Mouse (Mus musculus) ZHBTc4 (cell line): ENCODE measurements around the gene D630045J12Rik.

Experiments used
- DNase-seq: peaks from one replicate; pipeline ENCODE4 v3.0.0-alpha.2; 2011; ENCODE audit warnings: low read depth, low spot score

D630045J12Rik gene

GRCm38 (mm10) chr6:38242833-38243232, 11.0 kb downstream of the D630045J12Rik start:
- no peak for DNase-seq

DNA sequence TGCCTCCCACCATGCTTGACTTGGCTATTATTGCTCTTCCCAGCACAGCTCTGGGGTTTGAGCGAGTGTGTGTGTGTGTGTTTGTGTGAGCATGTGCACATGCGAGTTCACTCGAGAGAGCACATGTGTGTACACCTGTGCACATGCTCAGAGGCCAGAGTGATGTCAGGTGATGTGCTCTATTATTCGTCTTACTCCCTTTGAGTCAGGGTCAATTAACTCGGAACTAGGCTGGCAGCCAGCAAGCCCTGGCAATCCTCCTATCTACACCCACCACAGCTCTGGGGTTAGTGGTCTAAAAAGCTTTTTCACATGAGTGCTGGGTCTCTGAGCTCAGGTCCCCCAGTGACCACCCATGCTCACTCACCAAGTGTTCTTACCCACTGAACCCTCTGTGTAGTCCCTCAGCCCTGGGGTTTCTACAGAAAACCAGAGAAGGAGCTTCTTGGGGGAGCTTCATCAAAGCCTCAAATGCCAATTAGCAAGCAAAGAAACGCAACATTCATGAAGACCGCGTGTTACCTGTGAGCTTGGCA, 11.4 kb downstream of the D630045J12Rik start:
- no peak for DNase-seq

DNA sequence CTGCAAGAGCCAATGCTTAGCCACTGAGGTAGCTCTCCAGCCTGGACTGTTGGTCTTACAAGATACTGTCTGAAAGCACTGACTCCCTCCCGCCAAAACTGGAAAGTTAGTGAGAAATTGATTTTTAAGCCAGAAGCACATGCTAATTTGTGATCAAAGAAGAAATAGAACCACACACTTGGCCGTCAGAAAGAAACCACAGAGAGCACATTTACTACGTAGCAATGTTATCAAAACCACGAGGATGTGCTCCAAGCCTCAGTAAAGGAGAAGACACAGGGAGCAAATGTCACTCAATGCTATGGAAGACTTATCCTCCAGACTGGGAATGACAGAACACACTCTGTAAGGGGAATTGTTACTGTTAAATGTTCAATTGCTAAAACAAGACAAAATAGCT, 12.3 kb downstream of the D630045J12Rik start:
- DNase-seq, result no peak

GRCm38 (mm10) chr6:38240618-38241017, 13.2 kb downstream of the D630045J12Rik start:
- no peak for DNase-seq

DNA sequence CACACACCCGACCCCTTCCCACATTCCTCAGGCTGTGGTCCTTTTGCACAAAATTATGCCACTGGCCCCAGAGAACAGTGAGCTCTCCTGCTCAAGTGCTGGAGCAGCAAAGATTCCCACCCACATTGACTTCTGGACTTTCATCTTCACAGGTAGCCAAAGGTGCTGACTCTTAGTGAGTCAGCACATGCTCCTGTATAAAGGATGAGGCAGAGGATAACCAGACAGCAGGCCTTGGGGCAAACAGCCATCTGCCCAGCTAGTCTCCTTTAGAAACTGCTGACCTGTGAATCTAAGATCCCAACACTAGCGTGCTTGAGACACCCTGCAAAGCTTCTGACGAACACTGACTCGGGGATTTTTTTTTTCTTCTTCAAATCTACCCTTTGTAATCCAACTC, 15.4 kb downstream of the D630045J12Rik start:
- peak; percentile 10 for DNase-seq

- peak; percentile 36 for DNase-seq
Observed at GRCm38 (mm10) chr6:38235991-38236658, 17.7 kb downstream of the D630045J12Rik start.

GRCm38 (mm10) chr6:38233803-38234202, 20.0 kb downstream of the D630045J12Rik start:
- DNase-seq, result no peak

DNA sequence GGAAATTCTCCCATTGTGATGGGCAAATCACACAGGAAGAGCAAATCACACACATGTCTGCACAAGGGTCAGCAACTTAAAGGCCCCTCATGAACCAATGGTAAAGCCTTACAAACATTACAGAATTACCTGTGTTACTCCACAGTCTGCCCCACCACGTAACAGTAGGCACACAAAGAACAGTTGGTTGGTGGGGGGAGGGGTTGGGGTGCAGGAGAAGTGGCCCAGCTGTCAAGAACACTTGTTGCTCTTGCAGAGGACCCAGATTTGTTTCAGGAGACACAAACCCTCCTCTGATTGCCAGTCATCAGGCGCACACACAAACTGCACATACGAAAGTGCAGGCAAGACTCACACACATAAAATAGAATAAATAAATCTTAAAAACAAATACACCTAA, 20.9 kb downstream of the D630045J12Rik start:
- DNase-seq, result no peak

DNA sequence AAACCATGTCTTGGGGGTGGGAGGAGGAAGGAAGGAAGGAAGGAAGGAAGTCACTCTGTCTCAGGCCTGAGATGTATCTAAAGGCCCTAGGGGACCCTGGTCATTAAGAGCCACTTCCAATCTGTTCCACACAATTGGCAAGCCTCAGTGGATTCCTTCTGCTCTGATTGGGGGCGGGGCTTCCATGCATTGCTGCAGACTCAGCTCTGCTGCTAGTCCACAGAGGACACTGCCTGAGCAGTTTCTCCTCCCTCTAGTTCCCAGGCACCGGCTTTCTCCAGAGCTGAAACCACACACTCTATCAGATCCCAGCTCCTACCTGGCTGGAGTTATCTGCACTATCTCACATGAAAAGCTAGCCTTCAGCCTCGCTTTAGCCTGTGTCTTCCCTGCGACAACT, 21.8 kb downstream of the D630045J12Rik start:
- peak; percentile 28 for DNase-seq

DNA sequence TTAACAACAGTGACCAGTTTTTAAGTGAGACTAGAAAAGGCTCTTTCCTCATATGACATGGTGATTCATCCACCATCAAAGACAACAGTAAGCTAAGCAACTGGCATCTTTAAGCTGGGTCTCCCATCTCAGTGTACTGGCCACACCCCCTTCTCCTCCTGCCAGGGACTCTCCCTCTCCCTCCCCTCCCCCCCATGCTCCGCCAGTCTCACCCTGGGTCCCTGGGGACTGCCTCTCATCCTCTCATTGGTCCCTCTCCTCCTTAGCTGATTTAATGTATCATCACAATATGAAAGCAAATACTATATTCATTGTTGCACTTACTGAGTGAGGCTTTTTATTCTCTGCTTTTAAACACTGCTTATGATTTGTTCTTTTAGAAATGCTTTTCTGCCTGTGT, 29.7 kb downstream of the D630045J12Rik start:
- DNase-seq, result no peak

- DNase-seq, result no peak
Observed at GRCm38 (mm10) chr6:38219261-38219660, 34.5 kb downstream of the D630045J12Rik start.

GRCm38 (mm10) chr6:38215448-38216110, 38.2 kb downstream of the D630045J12Rik start:
- DNase-seq, result no peak

DNA sequence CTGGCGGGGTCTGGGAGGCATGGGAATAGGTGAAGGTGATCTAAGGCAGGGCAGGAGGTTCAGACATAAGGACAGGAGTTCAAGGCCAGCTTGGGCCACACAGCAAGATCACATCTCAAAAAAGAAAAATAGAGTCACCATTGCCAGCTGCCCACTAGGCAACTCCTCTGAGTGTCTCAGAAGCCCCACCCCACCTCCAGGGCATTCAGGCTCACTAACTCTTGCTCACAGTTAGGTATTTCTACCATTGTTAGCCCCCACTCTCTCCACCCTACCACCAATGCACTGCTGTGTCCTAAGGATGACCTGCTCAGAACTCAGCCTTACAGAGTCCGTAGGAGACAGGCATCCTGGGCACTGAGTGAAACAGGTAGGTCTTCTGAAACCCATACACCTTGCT, 46.2 kb downstream of the D630045J12Rik start:
- peak; percentile 54 for DNase-seq

DNA sequence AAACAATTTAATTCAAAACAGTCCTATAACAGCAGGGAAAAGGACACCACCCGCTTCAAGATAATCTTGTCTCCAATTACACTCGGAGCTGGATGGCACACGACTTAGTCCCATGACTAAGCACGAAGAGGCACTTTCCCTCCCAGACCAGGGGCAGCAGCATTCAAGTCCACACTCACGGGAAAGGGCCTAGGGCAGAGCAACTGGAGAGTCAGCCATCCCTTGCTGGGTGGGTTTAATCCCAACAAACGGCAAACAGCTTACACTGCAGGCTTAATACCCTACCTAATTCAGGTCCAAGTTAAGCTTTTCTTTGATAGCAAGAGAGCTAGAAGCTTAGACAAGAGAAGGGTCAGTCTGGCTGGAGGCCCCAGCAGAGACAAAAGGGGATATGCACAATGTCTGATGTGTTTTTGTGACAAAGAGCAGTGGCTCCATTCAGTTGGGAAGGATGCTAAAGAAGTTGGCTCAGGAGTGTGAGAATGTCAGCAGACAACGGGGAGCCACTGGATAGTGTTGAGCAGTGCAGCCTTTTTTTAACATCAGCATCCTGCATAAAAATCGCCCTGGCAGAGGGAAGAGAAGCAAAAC, 46.8 kb downstream of the D630045J12Rik start:
- DNase-seq, result peak; percentile 12

GRCm38 (mm10) chr6:38205375-38205774, 48.4 kb downstream of the D630045J12Rik start:
- no peak for DNase-seq

GRCm38 (mm10) chr6:38203820-38204219, 50.0 kb downstream of the D630045J12Rik start:
- no peak for DNase-seq

DNA sequence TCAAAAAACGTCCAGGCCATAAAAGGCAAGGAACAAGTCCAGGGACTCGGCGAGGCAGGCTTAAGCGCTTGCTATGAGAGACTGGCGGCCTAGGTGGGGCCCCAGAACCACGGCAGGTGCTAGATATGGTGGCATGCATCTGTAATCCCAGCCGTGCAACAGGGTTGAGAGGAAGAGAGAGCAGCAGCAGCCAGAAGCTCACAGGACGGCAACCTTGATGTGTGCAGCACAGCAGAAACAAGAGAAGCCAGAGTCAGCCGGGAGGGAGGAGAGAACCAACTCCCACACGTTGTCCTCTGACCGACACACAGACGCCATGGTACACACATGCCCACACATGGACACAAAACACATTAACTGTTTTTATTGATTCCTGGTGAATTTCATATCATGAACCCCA, 51.0 kb downstream of the D630045J12Rik start:
- DNase-seq, result no peak

DNA sequence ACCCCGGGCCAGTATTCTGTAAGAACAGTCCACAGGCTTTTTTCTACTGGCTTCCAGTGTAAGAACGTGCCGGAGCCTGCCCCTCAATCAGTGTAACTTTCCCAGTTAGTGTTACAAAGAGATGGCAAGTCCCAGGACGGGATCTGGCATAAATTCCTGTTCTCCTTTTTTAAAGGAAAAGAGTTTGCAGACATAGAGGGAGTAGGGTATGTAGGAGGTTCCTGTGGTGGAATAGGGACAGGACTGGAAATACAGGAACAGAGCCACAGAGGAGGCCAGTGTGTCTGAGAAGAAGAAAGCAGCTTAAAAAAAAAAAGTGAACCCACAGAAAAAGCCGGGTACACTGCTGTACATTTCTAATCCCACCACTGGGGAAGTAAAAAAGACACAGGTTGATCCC, 52.3 kb downstream of the D630045J12Rik start:
- no peak for DNase-seq

DNA sequence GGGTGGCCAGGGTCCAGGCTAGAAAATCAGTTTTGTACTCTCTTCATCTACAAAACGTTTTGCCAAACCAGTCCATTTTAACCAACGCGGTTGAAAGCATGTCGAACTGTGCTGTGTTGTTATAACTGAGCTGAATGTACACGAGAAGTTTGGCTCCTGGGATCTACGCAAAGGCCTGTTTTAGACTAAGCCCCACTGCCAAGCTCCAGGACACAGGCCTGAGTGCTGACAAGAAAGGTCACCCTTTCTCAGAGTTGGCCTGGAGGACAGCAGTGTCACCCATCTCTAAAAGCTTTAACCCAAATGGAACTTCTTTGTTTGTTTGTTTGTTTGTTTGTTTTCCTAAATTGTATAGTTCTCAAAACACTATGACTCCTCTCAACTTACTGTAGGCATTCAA, 54.2 kb downstream of the D630045J12Rik start:
- no peak for DNase-seq

DNA sequence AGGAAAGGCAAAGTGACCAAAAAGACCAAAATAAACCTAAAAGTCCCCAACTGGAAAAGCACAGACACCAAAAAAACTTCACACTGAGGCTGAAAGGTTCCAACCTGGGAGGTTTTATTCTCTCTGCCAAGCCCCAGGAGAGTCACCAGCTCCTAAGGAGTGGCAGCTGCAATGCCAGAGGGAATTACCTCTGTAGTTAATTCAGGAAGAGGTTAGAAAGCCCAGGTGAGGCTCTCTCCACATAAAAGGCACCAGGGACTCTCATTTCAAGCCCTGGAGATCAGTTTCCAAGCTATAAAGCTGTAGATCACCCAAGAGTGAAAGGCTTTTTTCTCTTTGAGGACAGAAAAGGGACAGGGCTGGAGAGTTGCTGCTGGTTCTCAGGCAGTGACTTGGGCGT, 55.1 kb downstream of the D630045J12Rik start:
- DNase-seq, result no peak

GRCm38 (mm10) chr6:38196266-38197189, 57.3 kb downstream of the D630045J12Rik start:
- no peak for DNase-seq

GRCm38 (mm10) chr6:38195306-38195705, 58.5 kb downstream of the D630045J12Rik start:
- no peak for DNase-seq
